Mouse (Mus musculus) bone marrow macrophage, adult 2 months (primary cell): ENCODE measurements around the gene Kcnk1.

Source experiments
- CTCF ChIP-seq: IDR thresholded peaks from 2 replicates; pipeline ENCODE4 v1.5.1; 2012; ENCODE audit warnings: low read depth, mild to moderate bottlenecking, low read length, moderate library complexity
- POLR2A ChIP-seq: IDR thresholded peaks from 2 replicates; pipeline ENCODE4 v1.6.1; 2012; ENCODE audit warnings: mild to moderate bottlenecking, low read depth, low read length, borderline replicate concordance

GRCm38 (mm10) chr8:126023706-126024305 lies 28.8 kb downstream of the Kcnk1 start:
- no peak for TF ChIP-seq CTCF
- TF ChIP-seq POLR2A, result no peak
